Mouse (Mus musculus) frontal cortex, postnatal 14 days (tissue): ENCODE measurements around the gene En1.

Experiments used
- DNase-seq, 2 experiments: peaks; one replicate each; pipeline ENCODE4 v3.0.0; 2022; ENCODE audit warnings: low spot score in 2 of 2

Gene En1

GRCm38 (mm10) chr1:120626930-120627621 lies 24.9 kb downstream of the En1 start:
- DNase-seq, result no peak

GRCm38 (mm10) chr1:120627622-120628001 lies 25.4 kb downstream of the En1 start:
- DNase-seq, result no peak

GRCm38 (mm10) chr1:120628821-120629220 lies 26.6 kb downstream of the En1 start:
- DNase-seq, result no peak

- DNase-seq, result no peak
Measured at GRCm38 (mm10) chr1:120643380-120643779, 41.2 kb downstream of the En1 start.

GRCm38 (mm10) chr1:120643848-120644711 lies 41.9 kb downstream of the En1 start:
- DNase-seq, result no peak

- DNase-seq, result no peak
Measured at GRCm38 (mm10) chr1:120644755-120645154, 42.5 kb downstream of the En1 start.

- DNase-seq, result no peak
Measured at GRCm38 (mm10) chr1:120650068-120650467, 47.9 kb downstream of the En1 start.

GRCm38 (mm10) chr1:120651997-120652396 lies 49.8 kb downstream of the En1 start:
- no peak for DNase-seq

- DNase-seq, result peak; percentile 13 to 15
Measured at GRCm38 (mm10) chr1:120654950-120655396, 52.8 kb downstream of the En1 start.
